Mouse (Mus musculus): ENCODE measurements around the gene Tada2a.

GRCm38 (mm10) chr11:84079887-84080286 lies 49.5 kb downstream of the Tada2a start:
- TF ChIP-seq CTCF (conservative IDR thresholded peaks at IDR 0.05; ENCODE audit: low read length) (no peak), NANOG (IDR thresholded peaks at IDR 0.05; ENCODE audit: borderline replicate concordance, low read length) (no peak)

All from E14TG2a.4 (cell line).